Mouse (Mus musculus) gastrocnemius, postnatal 4 days (tissue): Measurements from ENCODE around the gene H2-Ob. TPM values are rescaled to one million over a fixed set of nuclear protein-coding genes. Genes with fewer than 3 reads are reported as not detected.

Source experiments
- total RNA-seq, 2 experiments: library from RNA; stranded (reverse); gene quantifications; 2 replicates each; pipeline ENCODE4 v1.2.3; 2021

H2-Ob gene
- total RNA-seq, 2 experiments from 2014 or later = 0.39 TPM; not detected in 1

Other genes with a start within 250 kb of the H2-Ob start
- 10 to 100 TPM; 38.8 to 51.5 TPM for gene H2-K1, start 238.6 kb upstream of the H2-Ob start, total RNA-seq
- 10 to 100 TPM; 19.3 to 20.9 TPM for gene Ring1, start 214.2 kb upstream of the H2-Ob start, total RNA-seq
- 10 to 100 TPM; 60.4 to 61.7 TPM for gene H2-Ke6, start 210.8 kb upstream of the H2-Ob start, total RNA-seq
- 100 to 1,000 TPM in 1 of 2 experiments, 10 to 100 TPM in 1; 98.5 to 107 TPM for gene Slc39a7, start 207.2 kb upstream of the H2-Ob start, total RNA-seq
- 10 to 100 TPM; 43.6 to 49.4 TPM for gene Rxrb, start 207.1 kb upstream of the H2-Ob start, total RNA-seq
- 10 to 100 TPM; 45.4 to 77.3 TPM for gene Col11a2, start 199.5 kb upstream of the H2-Ob start, total RNA-seq
- gene H2-Oa, start 146.6 kb upstream of the H2-Ob start, total RNA-seq = not detected
- gene H2-DMa, start 119.4 kb upstream of the H2-Ob start, total RNA-seq = 1 to 10 TPM; 7.6 to 8.7 TPM
- 100 to 1,000 TPM; 125 to 136 TPM for gene Brd2, start 116.3 kb upstream of the H2-Ob start, total RNA-seq
- under 1 TPM; 0.36 to 0.37 TPM for gene H2-DMb2, start 95.6 kb upstream of the H2-Ob start, total RNA-seq
- gene H2-DMb1, start 85.8 kb upstream of the H2-Ob start, total RNA-seq = 1 to 10 TPM in 1 of 2 experiments, under 1 TPM in 1; 0.70 to 1.4 TPM
- gene Tap1, start 51.4 kb upstream of the H2-Ob start, total RNA-seq = 1 to 10 TPM; 4.4 to 5.4 TPM
- gene Psmb9, start 51.1 kb upstream of the H2-Ob start, total RNA-seq = 1 to 10 TPM; 1.6 to 4.1 TPM
- gene Psmb8, start 41.2 kb upstream of the H2-Ob start, total RNA-seq = 1 to 10 TPM; 4.3 to 6.1 TPM
- gene Tap2, start 35.4 kb upstream of the H2-Ob start, total RNA-seq = 1 to 10 TPM; 8.1 to 8.3 TPM
- gene H2-Ab1, start 18.8 kb downstream of the H2-Ob start, total RNA-seq = 1 to 10 TPM; 2.1 to 2.9 TPM
- 1 to 10 TPM; 2.1 to 3.1 TPM for gene H2-Aa, start 48.9 kb downstream of the H2-Ob start, total RNA-seq
- gene H2-Eb1, start 67.0 kb downstream of the H2-Ob start, total RNA-seq = 1 to 10 TPM; 2.6 to 4.1 TPM
- gene H2-Eb2, start 86.8 kb downstream of the H2-Ob start, total RNA-seq = not detected
- under 1 TPM; 0.64 to 0.67 TPM for gene Btnl2, start 115.9 kb downstream of the H2-Ob start, total RNA-seq
- not detected for gene Btnl1, start 138.2 kb downstream of the H2-Ob start, total RNA-seq
- gene BC051142, start 159.9 kb downstream of the H2-Ob start, total RNA-seq = 1 to 10 TPM in 1 of 2 experiments, under 1 TPM in 1; 0.88 to 1.1 TPM
- gene Btnl4, start 238.4 kb downstream of the H2-Ob start, total RNA-seq = not detected